Comparison of ENCODE assay signal across 8 mouse cellular contexts in the genomic region with DNA sequence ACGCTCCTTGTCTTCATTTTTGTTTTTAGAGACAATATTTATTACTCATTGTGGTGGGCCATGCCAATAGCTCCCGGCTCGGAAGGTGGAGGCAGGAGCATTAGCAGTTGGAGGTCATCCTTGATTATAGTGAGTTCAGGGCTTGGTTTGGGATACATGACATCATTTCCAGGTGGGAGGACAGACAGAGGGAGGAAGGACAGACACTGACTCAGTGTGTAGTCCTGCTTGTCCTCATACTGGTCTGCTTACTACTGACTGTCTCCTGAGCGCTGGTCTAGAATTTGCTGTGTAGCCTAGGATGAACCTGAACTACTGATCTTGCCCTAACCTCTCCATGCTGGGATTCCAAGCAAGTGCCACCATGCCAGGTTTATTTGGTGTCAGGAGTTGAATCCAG. TPM values are rescaled to one million over a fixed set of nuclear protein-coding genes. Genes with fewer than 3 reads are reported as not detected.
DNase-seq lines count a peak whose midpoint lies in the region; ATAC-seq and TF ChIP-seq lines count a peak whose summit lies in the region.

A gene (minus strand): TSS at position 101 of the 400 bp plus-strand sequence.

- no peak within 1 kb of the TSS for H3K9ac ChIP-seq in embryonic facial prominence, embryonic 15.5 days
- no peak within 1 kb of the TSS for H3K9ac ChIP-seq in limb, embryonic 15.5 days

- TF ChIP-seq POLR2A in testis, adult 2 months (IDR thresholded peaks at IDR 0.05; ENCODE audit: control insufficient read depth, low read depth, low read length) = no peak

- no peaks in the 10 kb centered on the region for H3K4me1 ChIP-seq in testis, adult 2 months (ENCODE audit: control insufficient read depth, insufficient read depth, low read length)
- H3K4me1 ChIP-seq in embryonic facial prominence, embryonic 15.5 days = no peaks in the 10 kb centered on the region
- H3K4me1 ChIP-seq in limb, embryonic 15.5 days = no peaks in the 10 kb centered on the region

- H3K9me3 ChIP-seq in embryonic facial prominence, embryonic 15.5 days (replicated peaks) = no peaks in the 10 kb centered on the region
- no peaks in the 10 kb centered on the region for H3K9me3 ChIP-seq in limb, embryonic 15.5 days

- no peak within 1 kb of the TSS for H3K4me3 ChIP-seq in testis, adult 2 months (ENCODE audit: control insufficient read depth, low read depth, low read length)
- no peak within 1 kb of the TSS for H3K4me3 ChIP-seq in embryonic facial prominence, embryonic 15.5 days (replicated peaks)
- no peak within 1 kb of the TSS for H3K4me3 ChIP-seq in limb, embryonic 15.5 days

- no peak for TF ChIP-seq CTCF in testis, adult 2 months (IDR thresholded peaks at IDR 0.05; ENCODE audit: control insufficient read depth, insufficient read depth, insufficient replicate concordance, low read depth, low read length)

- no peaks in the 10 kb centered on the region for H3K36me3 ChIP-seq in testis, adult 2 months (ENCODE audit: control insufficient read depth, insufficient read depth, low read length)
- peaks cover 75% of the 10 kb centered on the region for H3K36me3 ChIP-seq in embryonic facial prominence, embryonic 15.5 days
- peaks cover 84% of the 10 kb centered on the region for H3K36me3 ChIP-seq in limb, embryonic 15.5 days

- 93% methylated on average over 4 of the region's 4 CpGs for WGBS in embryonic facial prominence, embryonic 15.5 days
- WGBS in limb, embryonic 15.5 days = 92% methylated on average over 4 of the region's 4 CpGs

- intact Hi-C loops in heart, postnatal 25 days (cut with DNase I) = no loop called here

- no peak within 1 kb of the TSS for H3K27ac ChIP-seq in testis, adult 2 months (ENCODE audit: control insufficient read depth, insufficient read depth, low read depth, low read length)
- no peak within 1 kb of the TSS for H3K27ac ChIP-seq in embryonic facial prominence, embryonic 15.5 days (replicated peaks)
- H3K27ac ChIP-seq in limb, embryonic 15.5 days = no peak within 1 kb of the TSS

- no peaks in the 10 kb centered on the region for H3K27me3 ChIP-seq in testis, adult 2 months (ENCODE audit: control insufficient read depth, insufficient read depth, low read length)
- no peaks in the 10 kb centered on the region for H3K27me3 ChIP-seq in embryonic facial prominence, embryonic 15.5 days
- no peaks in the 10 kb centered on the region for H3K27me3 ChIP-seq in limb, embryonic 15.5 days

- no peak within 1 kb of the TSS for H3K4me2 ChIP-seq in embryonic facial prominence, embryonic 15.5 days (replicated peaks)
- no peak within 1 kb of the TSS for H3K4me2 ChIP-seq in limb, embryonic 15.5 days

- ATAC-seq in embryonic facial prominence, embryonic 15.5 days (ENCODE audit: insufficient number of reproducible peaks, low FRiP score, low TSS enrichment, low read depth) = no peak
- ATAC-seq in limb, embryonic 15.5 days (ENCODE audit: insufficient number of reproducible peaks, low FRiP score, low TSS enrichment, low read depth) = no peak
- no peak for ATAC-seq in cerebellum, adult (ENCODE audit: insufficient number of reproducible peaks, low FRiP score, low TSS enrichment)

- DNase-seq in testis, postnatal 14 days (ENCODE audit: low spot score) = no peak
- no peak for DNase-seq in heart, postnatal 25 days (ENCODE audit: low spot score)
- no peak for DNase-seq in thymus, postnatal 25 days
- DNase-seq in urinary bladder, postnatal 10 days (ENCODE audit: low spot score) = no peak

RNA-seq across cellular contexts. Expression of the gene that starts here (rescaled TPM):
- polyA plus RNA-seq in testis, adult 2 months (2012; rRNA removed) = 646 and 682 TPM in 2 replicates
- polyA plus RNA-seq in embryonic facial prominence, embryonic 15.5 days (2015; fragmentation: Nextera tagmentation; extraction: Ambion mirVana) = 29.3 and 29.8 TPM in 2 replicates
- 10 to 100 TPM; 24.4 to 25.9 TPM for total RNA-seq in heart, postnatal 25 days (2021)
- 30.2 and 30.9 TPM in 2 replicates for polyA plus RNA-seq in limb, embryonic 15.5 days (2015; fragmentation: Nextera tagmentation; extraction: Ambion mirVana)

Comparison
In these comparisons a context has a peak if more than half of its experiments do, and no peak if none do; other contexts are left out.
1. RNA of the gene that starts here (polyA plus RNA-seq): 646 to 682 TPM in testis, adult 2 months; 30.2 to 30.9 TPM in limb, embryonic 15.5 days and 29.3 to 29.8 TPM in embryonic facial prominence, embryonic 15.5 days; every median in the first group is over 10 times any median in the second.